Mouse (Mus musculus): Measurements from ENCODE around the gene Plxnb1. TPM values are rescaled to one million over a fixed set of nuclear protein-coding genes. Genes with fewer than 3 reads are reported as not detected.
A peak's percentile ranks its signal among the peaks of the same experiment; 100 is the strongest.

Plxnb1 gene
- polyA plus RNA-seq, 1 experiment from 2014 or later, result 11.2 TPM

DNA sequence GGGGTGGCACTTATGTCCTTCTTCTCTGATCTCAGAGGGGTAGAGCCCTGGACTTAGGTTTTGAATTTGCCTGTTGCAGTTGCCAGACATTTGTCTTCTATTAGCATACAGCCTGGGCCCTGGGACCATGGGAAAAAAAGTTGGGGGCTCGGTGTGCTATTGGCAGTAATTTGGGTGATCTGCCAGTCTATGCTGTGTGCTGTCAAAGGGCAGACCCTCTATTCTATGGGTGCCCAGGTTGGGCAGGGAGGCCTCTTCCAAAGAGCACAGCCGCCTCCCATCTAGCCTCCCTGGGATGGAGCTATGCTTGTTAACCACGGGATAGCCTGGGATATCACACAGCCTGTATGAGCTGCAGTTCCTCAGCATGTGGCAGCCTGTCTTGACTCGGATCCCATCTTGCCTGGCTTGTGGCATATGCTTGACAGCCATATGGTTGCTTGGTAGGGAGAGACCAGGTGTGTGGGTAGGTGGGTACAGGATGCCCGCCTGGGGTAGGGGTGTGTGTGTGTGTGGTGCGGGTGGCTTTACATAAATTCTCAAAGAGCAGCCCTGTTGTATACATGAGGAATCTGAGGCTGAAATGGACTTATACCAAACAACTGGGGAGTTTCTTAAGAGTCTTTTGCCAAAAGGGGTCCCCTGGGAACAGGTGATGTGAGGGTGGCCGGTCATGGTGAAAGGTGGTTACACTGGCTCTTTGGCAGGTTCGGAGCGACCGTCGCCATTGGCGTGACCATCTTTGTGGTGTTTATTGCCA, 39.7 kb upstream of the Plxnb1 start:
- WGBS, result 85% methylated on average over 12 of the region's 12 CpGs
- H3K9me3 ChIP-seq, result no peaks in the 10 kb centered on the region
- 0 out of 2 replicates have a peak overlapping the region, but pooled peaks have one; percentile 20 for H3K9ac ChIP-seq
- H3K27ac ChIP-seq, result peak overlapping the region; percentile 69
- H3K36me3 ChIP-seq, result peaks cover 50% of the 10 kb centered on the region
- H3K27me3 ChIP-seq, result no peaks in the 10 kb centered on the region
- no peak for ATAC-seq (ENCODE audit: insufficient number of reproducible peaks, low FRiP score, low TSS enrichment, low read depth)
- peak overlapping the region; percentile 29 for H3K4me2 ChIP-seq
- H3K4me1 ChIP-seq, result peaks cover 35% of the 10 kb centered on the region
- H3K4me3 ChIP-seq, result peak overlapping the region; percentile 22

DNA sequence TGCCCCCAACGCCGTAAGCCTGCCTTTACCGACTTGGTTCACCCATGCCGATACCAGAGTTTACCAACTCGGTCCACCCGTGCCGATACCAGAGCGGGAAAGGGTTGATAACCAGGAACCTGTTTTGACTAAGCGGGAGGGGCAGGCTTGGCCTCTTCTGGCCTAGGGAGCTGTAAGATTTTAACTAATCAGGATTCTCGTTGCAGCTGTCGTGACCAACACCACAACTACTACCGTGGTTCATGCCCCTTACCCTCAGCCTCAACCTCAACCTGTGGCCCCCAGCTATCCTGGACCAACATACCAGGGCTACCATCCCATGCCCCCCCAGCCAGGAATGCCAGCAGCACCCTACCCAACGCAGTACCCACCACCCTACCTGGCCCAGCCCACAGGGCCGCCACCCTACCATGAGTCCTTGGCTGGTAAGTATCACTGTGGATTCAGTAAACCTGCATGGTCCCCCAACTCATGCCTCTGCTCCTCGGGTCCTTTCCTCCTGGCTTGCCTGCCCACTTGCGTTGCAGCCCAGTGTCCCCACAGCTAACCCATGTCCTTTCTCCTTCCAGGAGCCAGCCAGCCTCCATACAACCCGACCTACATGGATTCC, 39.0 kb upstream of the Plxnb1 start:
- H3K9me3 ChIP-seq, result no peaks in the 10 kb centered on the region
- H3K9ac ChIP-seq, result no peak overlapping the region
- peaks cover 35% of the 10 kb centered on the region for H3K4me1 ChIP-seq
- no peak overlapping the region for H3K4me3 ChIP-seq
- WGBS, result 92% methylated on average over 17 of the region's 17 CpGs
- no peaks in the 10 kb centered on the region for H3K27me3 ChIP-seq
- H3K36me3 ChIP-seq, result peaks cover 56% of the 10 kb centered on the region
- H3K4me2 ChIP-seq, result no peak overlapping the region
- H3K27ac ChIP-seq, result no peak overlapping the region
- ATAC-seq (ENCODE audit: insufficient number of reproducible peaks, low FRiP score, low TSS enrichment, low read depth), result no peak

DNA sequence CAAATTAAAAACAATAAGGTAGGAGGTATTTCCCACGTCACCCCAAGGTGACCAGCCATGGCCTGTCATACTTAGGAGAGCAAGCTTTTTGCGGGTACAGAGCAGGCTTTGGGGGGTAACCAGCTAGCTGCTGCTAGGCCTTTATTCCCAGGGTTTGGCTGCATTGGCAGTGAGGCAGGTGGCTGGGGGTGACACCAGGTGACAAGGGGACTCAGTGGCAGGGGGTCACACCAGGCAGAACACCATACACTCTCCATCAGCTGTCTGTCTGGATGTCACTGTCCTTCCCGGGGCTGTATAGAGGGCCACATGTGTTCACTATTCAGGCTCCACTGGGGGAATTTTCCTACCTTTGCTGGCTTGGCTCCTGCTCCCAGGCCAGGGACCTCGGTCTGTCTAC, 38.3 kb upstream of the Plxnb1 start:
- Histone ChIP-seq H3K4me3 (no peak overlapping the region), H3K36me3 (peaks cover 59% of the 10 kb centered on the region), H3K9ac (no peak overlapping the region), H3K4me2 (no peak overlapping the region), H3K27me3 (no peaks in the 10 kb centered on the region), H3K4me1 (peaks cover 35% of the 10 kb centered on the region), H3K27ac (no peak overlapping the region), H3K9me3 (no peaks in the 10 kb centered on the region)
- ATAC-seq (ENCODE audit: insufficient number of reproducible peaks, low FRiP score, low TSS enrichment, low read depth), result no peak
- 79% methylated on average over 4 of the region's 4 CpGs for WGBS

DNA sequence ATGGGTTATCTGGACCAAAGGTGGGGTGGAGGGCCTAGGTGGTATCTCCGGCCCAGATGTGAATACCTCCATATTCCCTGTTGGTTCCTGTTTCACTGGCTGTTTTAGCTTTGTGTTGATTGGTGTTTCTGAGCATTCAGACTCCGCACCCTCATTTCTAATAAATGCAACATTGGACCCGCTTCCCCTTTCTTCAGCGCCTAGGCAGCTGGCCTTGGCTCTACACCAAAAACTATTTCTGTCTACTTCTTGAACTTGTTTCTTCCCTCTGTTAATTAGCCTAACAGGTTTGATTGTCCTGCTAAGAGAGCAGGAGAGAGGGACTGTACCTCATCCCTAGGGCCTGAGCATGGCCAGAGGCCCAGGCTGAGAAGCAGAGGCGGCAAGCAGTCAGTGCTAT, 37.6 kb upstream of the Plxnb1 start:
- Histone ChIP-seq H3K27ac (no peak overlapping the region), H3K4me3 (no peak overlapping the region), H3K9me3 (no peaks in the 10 kb centered on the region), H3K4me2 (no peak overlapping the region), H3K4me1 (peaks cover 35% of the 10 kb centered on the region), H3K27me3 (no peaks in the 10 kb centered on the region), H3K36me3 (peaks cover 57% of the 10 kb centered on the region), H3K9ac (no peak overlapping the region)
- WGBS, result 86% methylated on average over 5 of the region's 5 CpGs
- ATAC-seq (ENCODE audit: insufficient number of reproducible peaks, low FRiP score, low TSS enrichment, low read depth), result no peak

DNA sequence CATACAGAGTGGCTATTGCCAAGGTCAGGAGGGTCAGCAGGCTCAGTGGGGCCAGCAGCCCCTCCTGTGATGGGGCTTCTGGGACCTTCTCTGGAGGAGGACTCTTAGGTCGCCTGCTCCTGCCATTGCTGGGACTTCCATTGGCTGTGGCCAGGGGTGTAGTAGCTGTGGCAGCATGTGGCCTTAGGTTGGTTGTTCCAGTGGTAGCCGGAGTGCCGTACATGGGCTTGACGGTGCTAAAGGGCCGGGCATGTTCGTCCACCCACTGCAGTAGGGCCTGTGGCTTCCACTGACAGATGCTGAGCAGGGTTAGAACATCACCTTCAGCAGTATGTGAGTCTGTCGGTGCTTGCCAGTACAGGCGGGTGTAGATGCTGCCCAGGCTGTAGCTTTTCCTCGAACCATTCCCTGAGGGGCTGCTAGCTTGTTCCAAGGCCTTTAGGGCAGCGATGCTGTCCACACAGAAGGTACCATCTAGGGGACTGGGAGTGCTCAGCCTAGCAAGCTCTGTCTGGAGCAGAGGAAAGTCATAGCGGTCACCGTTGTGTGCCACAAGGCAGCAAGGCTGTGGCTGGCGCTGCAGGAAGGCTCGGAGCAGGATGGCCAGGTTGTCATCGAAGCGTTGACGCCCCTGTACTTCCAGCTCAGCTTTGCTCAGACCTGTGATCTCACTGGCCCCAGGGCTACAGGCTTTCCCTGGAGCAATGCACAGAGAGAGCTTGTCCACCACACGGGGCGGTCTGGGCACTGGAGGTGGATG, 37.0 kb upstream of the Plxnb1 start:
- 92% methylated on average over 19 of the region's 19 CpGs for WGBS
- peaks cover 35% of the 10 kb centered on the region for H3K4me1 ChIP-seq
- 0 out of 2 replicates have a peak overlapping the region, but pooled peaks have one; percentile 33 for H3K9ac ChIP-seq
- peaks cover 57% of the 10 kb centered on the region for H3K36me3 ChIP-seq
- no peaks in the 10 kb centered on the region for H3K9me3 ChIP-seq
- peak overlapping the region; percentile 89 for H3K27ac ChIP-seq
- no peak for ATAC-seq (ENCODE audit: insufficient number of reproducible peaks, low FRiP score, low TSS enrichment, low read depth)
- peak overlapping the region; percentile 51 for H3K4me2 ChIP-seq
- no peaks in the 10 kb centered on the region for H3K27me3 ChIP-seq
- peak overlapping the region; percentile 41 for H3K4me3 ChIP-seq

DNA sequence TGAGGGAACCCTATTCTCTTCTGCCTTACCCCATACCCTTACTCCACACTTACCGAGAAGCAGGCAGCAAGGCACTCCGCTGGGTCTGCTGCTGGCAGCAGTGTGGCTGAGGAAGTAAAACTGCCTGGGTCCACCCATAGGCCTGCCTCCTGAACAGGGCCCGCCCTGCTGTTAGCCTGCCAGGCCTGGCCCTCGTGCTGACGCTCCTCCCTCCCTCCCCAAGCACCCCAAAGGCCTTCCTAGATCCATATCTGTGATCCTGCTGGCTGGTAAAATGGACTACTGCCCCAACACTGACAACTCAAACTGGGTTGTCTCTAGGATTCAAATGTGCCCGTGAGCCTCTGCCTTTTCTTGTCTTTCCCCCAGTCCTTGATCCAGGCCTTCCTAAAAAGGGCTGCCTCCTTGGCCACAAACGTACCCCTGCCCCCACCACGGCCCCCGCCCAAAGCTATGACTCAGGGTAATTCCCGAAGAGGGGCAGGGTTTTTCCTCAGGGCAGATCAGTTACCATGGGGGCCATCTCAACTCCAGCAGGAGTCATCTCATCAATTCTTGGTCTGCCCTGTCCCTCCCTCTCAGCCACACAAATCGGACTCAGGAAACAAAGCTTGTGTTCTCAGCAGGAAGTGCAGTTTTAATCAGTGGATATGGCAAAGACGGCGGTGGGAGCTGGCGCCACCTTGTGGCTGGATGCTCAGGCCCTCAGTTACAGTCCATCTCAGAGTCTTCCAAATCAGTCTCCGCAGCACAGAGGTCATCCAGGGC, 35.9 kb upstream of the Plxnb1 start, which contains the start of gene Trex1:
TSS of gene Trex1 (minus strand) at position 599 of the 768 bp plus-strand sequence.
- Histone ChIP-seq H3K36me3 (peaks cover 65% of the 10 kb centered on the region), H3K4me3 (peak within 1 kb of the TSS; percentile 41), H3K27ac (peak within 1 kb of the TSS; percentile 89), H3K9me3 (no peaks in the 10 kb centered on the region), H3K9ac (peak within 1 kb of the TSS; percentile 33; the same call in 1 of the 2 replicates), H3K4me2 (peak within 1 kb of the TSS; percentile 51), H3K27me3 (no peaks in the 10 kb centered on the region), H3K4me1 (peaks cover 34% of the 10 kb centered on the region)
- ATAC-seq (ENCODE audit: insufficient number of reproducible peaks, low FRiP score, low TSS enrichment, low read depth), result peak; percentile 83
- WGBS, result 11% methylated on average over 15 of the region's 15 CpGs

DNA sequence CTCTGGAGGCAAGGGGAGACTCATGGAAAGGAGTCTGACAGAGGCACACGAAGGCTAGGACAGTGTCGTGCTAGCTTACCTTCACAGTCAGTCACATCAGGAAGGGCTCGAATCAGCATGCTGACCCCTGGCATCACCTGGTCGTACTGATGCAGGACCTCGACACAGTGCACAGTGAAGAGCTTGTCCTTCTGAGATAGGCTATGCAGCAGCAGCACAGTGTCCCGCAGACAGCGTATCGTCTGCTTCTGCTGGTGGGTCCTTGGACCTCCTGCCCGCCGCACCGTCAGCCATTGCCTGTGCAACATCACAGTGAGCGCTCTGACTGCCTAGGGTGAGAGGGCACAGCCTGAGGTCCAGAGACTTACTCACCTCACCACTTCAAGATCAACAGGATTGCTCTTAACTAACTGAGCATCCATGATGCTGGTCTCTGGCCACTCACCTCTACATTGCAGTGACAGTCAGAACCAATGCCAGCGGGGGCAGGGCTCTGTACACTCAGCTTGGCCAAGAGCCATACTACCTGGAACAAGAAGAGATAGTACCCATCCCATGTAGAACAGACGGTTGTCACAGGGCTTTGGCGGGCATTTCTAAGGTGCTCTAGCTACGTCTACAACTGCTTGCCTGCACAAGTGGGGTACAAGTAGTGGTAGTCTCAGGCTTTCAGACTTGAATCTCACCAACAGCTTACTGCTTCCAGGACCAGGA, 34.8 kb upstream of the Plxnb1 start:
- Histone ChIP-seq H3K9ac (no peak overlapping the region), H3K27ac (peak overlapping the region; percentile 89; the same call in 1 of the 2 replicates), H3K4me1 (peaks cover 24% of the 10 kb centered on the region), H3K36me3 (peaks cover 76% of the 10 kb centered on the region), H3K9me3 (no peaks in the 10 kb centered on the region), H3K27me3 (no peaks in the 10 kb centered on the region), H3K4me3 (no peak overlapping the region), H3K4me2 (no peak overlapping the region)
- WGBS, result 93% methylated on average over 16 of the region's 16 CpGs
- no peak for ATAC-seq (ENCODE audit: insufficient number of reproducible peaks, low FRiP score, low TSS enrichment, low read depth)

DNA sequence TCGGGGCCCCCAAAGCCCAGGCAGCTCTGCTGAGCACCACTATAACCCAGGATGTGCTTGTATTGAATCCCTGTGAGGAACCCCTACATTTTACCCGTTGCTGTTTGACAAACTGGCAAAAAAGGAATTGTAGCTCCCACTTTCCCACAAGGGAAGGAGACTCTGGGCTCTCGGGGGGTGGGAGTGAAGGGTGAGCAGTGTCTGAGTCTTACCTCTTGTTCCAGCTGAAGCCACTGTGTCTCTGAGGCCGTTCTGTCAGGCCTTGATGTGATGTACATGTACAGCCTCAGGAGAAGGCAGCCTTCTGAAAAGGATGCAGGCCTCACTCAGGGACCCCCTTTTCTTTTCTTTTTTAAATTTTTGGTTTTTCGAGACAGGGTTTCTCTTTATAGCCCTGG, 34.3 kb upstream of the Plxnb1 start:
- H3K36me3 ChIP-seq, result peaks cover 80% of the 10 kb centered on the region
- H3K4me1 ChIP-seq, result peaks cover 21% of the 10 kb centered on the region
- WGBS, result 87% methylated on average over 5 of the region's 5 CpGs
- no peak overlapping the region for H3K4me3 ChIP-seq
- H3K4me2 ChIP-seq, result no peak overlapping the region
- H3K27ac ChIP-seq, result no peak overlapping the region; the same call in 1 of the 2 replicates
- no peaks in the 10 kb centered on the region for H3K27me3 ChIP-seq
- no peak overlapping the region for H3K9ac ChIP-seq
- no peaks in the 10 kb centered on the region for H3K9me3 ChIP-seq
- no peak for ATAC-seq (ENCODE audit: insufficient number of reproducible peaks, low FRiP score, low TSS enrichment, low read depth)

DNA sequence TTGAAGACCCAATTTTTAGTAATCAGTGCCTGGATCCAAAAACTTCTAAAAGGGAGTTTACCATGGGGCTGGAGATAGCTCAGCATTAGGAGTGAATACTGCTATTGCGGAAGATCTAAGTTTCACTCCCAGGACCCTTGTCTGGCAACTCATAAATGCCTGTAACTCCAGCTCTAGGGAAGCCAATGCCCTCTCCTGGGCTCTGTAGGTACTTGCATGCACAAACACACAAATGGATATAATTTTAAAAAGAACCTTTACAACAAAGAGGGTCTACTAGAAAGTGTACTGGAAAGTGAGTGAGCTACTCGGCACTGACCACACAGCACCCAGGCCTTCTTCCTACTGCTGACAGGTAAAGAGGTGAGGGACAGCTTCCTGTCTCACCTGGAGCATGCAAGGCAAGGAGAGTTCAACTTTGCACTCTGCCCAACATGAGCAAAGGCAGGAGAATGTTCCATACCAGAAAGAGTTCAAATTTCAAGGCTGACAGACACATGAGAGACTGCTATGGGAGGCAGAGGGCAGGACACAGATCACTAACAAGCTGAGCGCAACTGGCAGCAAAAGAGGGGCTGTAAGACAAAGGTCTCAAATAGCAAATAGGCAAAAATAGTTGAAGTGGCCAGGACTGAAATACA, 27.0 kb upstream of the Plxnb1 start:
- no peak overlapping the region for H3K4me2 ChIP-seq
- peaks cover 7% of the 10 kb centered on the region for H3K4me1 ChIP-seq
- ATAC-seq (ENCODE audit: insufficient number of reproducible peaks, low FRiP score, low TSS enrichment, low read depth), result no peak
- H3K9me3 ChIP-seq, result no peaks in the 10 kb centered on the region
- peaks cover 86% of the 10 kb centered on the region for H3K36me3 ChIP-seq
- no peak overlapping the region for H3K9ac ChIP-seq
- no peak overlapping the region for H3K27ac ChIP-seq
- 92% methylated on average over 3 of the region's 3 CpGs for WGBS
- no peak overlapping the region for H3K4me3 ChIP-seq
- H3K27me3 ChIP-seq, result no peaks in the 10 kb centered on the region

DNA sequence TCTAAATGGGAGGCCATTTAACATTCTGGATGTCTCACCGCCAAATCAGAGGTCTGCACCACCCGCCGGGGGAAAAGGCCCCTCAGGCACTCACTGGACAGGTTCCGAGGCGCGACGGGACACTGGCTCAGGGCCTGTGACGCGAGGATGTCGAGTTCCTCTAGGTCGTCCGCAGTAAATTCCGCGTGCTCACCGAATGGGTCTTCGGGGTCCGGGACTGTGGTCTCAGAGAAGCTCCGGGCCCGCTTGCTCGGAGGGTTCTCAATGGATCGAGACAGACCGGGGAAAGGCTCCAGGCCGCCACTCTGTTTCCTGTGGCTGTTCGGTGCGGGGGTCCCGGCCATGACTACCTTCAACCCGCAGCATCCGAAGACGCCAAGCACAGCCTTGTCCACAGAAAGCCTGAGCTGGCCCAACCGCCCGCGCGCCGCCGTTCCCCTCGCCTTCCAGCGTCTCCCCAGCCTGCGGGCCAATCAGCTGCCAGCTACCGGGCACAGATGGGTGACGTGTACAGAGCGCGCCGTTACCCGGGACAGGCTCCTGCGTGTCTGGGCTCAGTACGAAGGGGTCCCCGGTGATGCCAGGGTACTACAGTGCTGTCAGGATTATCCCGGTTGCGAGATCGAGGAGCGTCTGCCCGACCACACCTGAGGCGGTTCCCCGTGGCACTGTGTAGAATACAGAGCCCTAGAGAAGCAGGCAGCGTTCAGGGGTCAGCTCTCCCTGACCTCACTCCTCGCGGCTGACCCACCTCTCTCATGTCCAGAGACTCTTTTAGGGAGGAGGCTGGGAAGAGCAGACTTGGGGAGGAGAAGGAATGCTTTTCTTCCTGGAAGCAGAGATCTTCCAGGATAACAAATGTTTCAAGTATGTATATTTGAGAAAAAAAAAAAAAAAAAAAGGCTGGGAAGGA, 21.3 kb upstream of the Plxnb1 start, which contains the start of gene Atrip:
TSS of gene Atrip (minus strand) at position 464 of the 913 bp plus-strand sequence.
- H3K27me3 ChIP-seq, result no peaks in the 10 kb centered on the region
- ATAC-seq (ENCODE audit: insufficient number of reproducible peaks, low FRiP score, low TSS enrichment, low read depth), result peak; percentile 95
- peaks cover 38% of the 10 kb centered on the region for H3K36me3 ChIP-seq
- peak within 1 kb of the TSS; percentile 73 for H3K27ac ChIP-seq
- peak within 1 kb of the TSS; percentile 83 for H3K4me2 ChIP-seq
- H3K9me3 ChIP-seq, result no peaks in the 10 kb centered on the region
- peak within 1 kb of the TSS; percentile 81 for H3K4me3 ChIP-seq
- H3K9ac ChIP-seq, result peak within 1 kb of the TSS; percentile 88
- H3K4me1 ChIP-seq, result peaks cover 15% of the 10 kb centered on the region
- under 1% methylated on average over 56 of the region's 57 CpGs for WGBS

All from limb, embryonic 15.5 days (tissue).